Mouse (Mus musculus) kidney, adult 18-20 months (tissue): ENCODE results near the gene Farp1.

Experiments
- DNase-seq: peaks from one replicate; pipeline ENCODE4 v3.0.0; 2021

The Farp1 gene

GRCm38 (mm10) chr14:121279106-121279505 is 244.1 kb downstream of the Farp1 start:
- peak; percentile 84 for DNase-seq

- DNase-seq, result peak; percentile 40
These were observed 245.8 kb downstream of the Farp1 start for GRCm38 (mm10) chr14:121280601-121281335.

DNA sequence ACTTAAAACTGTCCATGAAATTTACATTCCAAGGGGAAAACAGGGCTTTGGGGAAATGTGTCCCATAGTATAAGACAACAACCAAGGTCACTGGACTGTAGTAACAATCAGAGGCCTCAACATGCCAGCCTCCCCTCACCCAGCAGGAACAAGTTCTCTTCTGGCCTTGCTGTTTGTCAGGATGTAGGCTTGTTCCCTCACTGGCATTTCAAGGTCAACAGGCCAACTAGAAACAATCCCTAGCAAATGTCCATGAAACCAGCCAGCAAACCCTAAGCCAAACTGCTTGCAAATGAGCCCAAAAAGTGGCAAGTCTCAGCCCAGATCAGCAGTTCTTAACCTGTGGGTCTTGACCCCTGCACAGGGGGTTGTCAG is 246.3 kb downstream of the Farp1 start:
- DNase-seq, result no peak

DNA sequence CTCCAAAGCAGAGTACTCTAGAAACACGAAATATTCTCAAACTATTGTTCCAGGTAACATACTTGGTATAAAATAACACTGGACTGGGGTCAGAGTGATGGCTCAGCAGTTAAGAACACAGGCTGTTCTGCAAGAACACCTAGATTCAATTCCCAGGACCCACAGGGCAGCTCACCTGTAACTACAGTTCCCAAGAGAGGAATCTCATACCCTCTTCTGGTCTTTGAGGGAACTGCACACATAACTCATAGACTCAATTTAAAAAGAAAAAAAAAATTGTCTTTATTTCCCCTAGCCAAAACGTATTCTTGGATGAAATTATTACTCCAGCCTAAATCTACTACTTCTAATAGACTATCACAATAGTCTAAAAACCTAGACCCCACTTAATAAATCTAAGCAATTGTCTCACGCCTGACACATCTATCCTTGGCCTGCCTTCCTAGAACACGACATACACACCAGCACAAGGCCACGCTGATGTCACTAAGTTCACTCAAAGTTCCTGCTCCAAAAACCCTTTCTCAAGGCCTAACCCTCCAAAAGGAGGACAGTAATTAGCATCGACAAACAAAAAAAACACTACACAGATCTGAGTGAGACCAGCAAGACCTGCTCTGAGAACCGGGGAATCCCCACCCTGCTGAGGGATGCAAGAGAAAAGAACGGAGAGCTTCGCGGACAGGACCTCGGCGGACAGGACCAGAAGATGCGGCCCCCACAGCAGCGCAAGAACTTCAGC is 250.6 kb downstream of the Farp1 start:
- no peak for DNase-seq

DNA sequence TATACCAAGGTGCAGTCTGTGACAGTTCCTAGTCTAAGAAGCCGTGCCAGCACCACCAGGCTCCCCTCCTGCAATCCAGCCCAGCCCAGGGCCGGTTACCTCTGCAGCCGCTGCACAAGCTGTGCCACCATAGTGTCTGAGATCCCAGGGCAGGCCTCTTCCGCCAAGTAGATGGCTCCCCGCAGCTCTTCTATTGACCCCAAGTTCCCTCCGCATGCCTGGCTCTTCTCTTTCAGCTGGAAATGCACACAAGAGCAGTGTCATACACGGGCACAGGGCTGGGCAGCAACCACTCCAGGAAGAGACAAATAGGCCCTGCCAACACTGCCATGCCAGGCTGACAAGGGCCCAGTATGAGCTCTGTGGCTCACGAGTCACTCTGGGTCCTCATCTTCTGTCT is 256.9 kb downstream of the Farp1 start:
- no peak for DNase-seq

DNA sequence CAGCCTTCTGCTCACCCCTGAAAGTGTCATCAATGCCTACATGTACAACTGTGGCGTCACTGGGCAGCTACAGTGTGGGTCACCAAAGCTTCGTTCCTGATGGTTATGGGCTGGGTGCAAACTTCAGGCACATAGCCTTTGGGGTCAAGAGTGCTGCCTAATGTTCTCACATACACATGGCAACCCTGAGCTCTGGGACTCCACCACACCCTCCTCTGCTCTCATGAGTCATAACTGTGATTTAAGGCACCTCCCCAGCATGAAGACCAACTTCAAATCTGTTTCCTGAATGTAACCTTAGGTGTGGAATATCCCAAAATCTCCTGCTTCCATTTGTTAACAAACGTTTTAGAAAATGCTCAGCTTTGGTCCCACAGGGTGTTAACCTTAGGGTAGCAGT is 257.4 kb downstream of the Farp1 start:
- no peak for DNase-seq

GRCm38 (mm10) chr14:121294484-121294883 is 259.5 kb downstream of the Farp1 start:
- DNase-seq, result no peak

DNA sequence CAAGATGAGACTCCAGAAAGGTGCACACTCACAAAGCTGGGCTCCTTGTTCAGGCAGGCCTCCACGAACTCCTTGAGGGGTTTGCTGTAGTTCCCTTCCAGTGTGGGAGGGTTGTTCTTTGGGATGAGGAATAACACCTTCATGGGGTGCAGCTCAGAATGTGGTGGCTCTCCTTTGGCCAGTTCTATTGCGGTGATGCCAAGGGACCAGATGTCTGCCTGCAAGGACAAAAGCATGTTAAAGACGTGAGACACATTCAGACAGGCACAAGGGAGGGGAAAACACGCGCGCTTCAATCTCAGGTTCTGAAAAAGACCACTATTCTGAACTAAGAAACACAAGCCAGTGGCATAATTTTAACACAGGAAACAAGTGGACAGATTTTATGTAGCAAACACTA is 262.1 kb downstream of the Farp1 start:
- DNase-seq, result no peak

DNA sequence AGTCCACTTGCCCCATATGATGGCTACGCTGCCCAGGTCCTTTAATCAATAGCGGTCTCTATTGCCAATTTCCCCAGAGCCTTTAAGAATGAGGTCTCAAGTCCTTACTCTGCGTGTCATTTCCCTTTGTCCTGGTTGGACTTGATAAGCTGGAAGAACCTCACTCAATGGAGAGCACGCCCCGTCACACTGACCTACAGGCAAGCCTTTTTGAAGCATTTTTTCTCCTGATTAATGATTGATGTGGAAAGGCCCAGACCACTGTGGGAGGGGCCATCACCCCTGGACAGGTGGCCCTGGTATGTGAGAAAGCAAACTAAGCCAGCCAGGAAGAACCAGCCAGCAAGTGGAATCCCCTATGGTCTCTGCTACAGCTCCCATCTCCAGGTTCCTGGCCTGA is 263.5 kb downstream of the Farp1 start:
- DNase-seq, result peak; percentile 70

DNA sequence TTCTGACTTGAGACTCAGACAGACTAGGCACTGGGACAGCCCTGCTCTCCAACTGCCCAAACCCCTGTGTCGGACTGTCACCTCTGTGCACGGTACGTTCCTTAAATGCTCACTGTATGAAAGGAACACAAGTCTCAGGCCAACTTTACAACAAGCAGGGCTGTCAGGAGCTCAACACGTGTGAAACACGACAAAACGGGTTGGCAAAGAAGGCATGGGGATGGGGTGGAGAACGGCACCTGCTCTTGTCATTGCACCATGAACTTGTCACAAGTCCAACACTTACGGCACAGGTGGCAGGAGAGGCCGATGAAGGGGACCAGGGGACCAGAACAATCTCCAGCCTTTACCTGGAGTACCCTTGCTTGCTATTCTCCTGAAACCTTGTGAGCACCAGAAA is 264.1 kb downstream of the Farp1 start:
- no peak for DNase-seq

- DNase-seq, result no peak
These were observed 269.5 kb downstream of the Farp1 start for GRCm38 (mm10) chr14:121304523-121304922.

- no peak for DNase-seq
These were observed 270.5 kb downstream of the Farp1 start for GRCm38 (mm10) chr14:121305316-121306064.

- DNase-seq, result no peak
These were observed 274.9 kb downstream of the Farp1 start for GRCm38 (mm10) chr14:121309909-121310308.

DNA sequence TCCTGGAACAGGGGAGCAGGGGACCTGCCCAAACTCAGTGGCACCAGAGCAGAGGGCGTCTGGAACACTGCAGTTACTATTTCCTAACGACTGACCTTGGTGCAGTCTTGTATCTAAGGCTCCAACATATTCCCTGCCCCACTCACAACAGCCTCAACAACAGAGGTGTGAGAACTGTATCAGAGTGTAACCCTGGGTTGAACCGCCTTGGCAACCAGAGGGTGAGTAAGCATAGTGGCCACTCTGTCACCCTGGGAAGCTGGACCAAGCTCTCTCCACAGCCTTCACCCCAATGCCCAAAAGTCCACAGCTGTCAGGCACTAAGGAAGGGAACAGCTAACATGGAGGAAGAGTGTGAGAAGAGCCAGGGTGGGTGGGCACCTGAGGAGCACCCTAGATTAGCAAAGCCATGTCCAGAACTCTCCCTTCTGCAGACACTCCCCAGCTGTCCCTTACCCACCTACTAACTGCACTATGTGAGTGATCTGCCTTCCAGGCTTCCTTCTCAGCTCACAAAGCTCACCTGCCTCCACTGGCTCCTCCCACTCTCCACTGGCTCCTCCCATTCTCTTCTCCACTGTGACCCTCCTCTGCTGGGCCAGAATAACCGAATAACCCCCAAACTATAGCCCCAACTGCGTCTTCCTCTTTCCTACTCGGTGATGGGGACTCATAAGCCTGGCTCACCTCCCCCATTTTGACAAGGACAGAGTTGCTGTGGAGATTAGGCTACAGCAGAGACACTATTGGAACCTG is 275.5 kb downstream of the Farp1 start:
- DNase-seq, result no peak

DNA sequence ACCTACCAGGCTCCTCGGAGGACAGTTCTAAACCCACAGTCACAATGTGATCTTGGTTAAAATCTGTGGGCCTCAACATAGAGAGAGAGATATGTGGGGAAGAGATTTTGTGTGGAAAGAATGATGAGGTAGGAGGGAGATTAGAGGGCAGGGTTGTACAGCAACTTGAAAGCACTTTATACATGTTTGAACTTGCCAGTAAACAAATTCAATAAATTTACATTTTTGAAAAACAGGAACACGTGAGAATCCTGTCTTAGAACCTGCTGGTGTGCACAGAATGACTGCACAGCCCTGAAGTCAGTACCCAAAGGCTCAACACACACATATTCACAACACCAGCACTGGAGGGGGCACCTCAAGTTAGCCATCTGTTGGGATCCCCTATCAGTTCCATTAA is 276.1 kb downstream of the Farp1 start:
- DNase-seq, result no peak

DNA sequence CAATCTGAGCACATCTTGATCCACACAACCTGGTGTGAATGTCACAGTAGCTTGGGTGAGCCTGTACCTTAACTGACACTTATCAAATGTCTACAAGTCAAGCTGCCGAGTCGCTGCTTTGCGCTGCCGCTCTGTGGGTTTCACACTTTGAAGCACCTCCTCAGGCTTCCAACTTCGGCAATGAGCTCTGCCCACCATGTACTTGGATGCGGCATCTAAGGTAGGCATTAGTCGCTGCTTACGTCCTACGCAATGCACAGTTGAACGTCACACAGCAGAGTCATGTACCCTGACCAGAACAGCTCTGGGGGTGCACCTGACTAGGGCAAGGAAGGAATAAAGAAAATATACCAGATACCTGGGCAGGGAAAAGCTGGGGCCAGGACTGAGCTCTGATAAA is 278.3 kb downstream of the Farp1 start:
- no peak for DNase-seq

DNA sequence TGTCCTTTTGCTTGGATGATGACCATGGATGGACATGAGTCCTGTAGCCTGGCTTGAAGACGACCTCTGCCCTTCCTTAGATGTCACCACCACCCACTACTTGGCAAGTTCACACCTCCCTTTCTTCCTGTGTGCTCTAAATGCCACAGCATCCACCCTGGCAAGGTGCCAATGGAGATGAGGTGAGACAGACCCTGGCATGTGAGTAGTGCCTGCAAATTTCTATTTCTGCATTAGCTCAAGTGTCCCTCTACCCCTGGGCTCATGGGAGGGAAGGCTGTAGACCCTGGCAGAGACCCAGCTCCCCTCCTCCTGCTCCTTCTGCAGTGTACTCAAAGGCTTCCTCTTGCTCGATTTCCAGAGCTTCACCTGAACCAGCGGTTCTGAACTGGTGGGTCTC is 279.9 kb downstream of the Farp1 start:
- DNase-seq, result no peak

DNA sequence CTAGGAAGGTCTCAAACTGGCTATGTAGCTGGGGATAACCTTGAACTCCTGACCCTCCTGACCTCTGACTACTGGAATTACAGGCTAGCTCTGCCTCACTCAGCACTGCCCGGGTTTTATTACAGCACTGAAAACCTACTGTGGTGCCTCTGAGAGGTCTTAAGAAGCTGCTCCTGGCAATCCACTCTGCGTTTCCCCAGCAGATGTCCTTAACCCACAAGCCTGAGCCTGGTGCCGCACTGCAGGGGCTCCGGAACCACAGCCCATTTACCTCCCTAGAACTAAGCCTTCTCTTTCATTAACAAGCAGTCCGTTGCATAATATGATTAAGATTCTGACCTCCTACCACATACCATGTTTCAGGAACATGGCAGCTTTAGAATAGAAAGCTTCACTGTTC is 281.1 kb downstream of the Farp1 start:
- no peak for DNase-seq

- DNase-seq, result no peak
These were observed 281.8 kb downstream of the Farp1 start for GRCm38 (mm10) chr14:121316631-121317311.

DNA sequence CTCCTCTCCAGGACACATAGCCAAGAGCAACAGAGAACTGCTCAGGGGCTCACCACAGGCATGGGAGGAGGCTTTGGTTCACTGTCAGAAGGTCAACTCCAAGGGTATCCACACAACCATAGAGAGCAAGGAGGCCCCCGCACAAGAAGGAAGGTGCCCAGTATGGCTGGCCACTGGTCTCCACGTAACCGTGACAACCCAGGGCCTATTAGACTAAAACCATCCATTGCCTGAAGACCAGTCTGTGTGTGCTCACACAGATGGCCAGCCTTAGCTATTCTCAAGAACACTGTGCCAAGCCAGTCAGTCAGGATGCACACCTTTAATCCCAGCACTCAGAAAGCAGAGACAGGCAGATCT is 282.3 kb downstream of the Farp1 start:
- DNase-seq, result no peak

DNA sequence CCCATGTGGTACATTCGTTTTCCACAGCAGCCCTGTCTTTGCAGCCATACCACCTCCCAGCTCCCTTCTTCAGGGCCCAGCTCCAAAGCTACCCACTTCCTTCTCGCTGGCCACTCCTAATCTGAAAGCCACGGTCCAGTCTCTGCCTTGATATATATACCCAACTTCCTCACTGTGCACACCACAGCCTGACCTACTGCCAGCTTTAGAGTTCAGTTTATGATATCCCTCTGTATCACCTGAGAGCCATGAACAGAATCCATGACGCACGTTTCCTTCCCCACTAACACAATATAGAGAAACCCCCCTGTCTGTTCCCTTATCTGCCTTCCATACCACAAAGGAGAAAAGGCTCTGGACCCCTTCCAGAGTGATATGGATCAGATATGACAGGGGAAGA is 283.4 kb downstream of the Farp1 start:
- no peak for DNase-seq

DNA sequence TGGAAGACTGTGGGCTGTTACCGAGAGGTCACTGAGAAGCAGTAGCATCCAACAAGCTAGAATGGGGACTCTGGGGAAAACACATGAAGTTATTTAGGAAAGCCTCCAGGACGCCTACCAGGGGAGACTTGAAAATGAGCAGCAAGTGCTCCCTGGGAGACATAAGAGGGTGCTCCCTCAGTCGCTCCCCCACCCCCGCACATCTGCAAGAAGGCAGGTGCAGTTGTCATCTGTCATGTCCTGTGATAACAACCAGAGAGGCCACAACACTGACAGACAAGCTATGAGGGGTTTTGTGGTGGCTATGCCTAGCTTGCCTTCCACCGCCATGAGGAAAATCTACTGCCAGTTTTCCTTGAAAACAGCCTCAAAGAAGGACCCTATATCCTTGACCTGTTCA is 287.1 kb downstream of the Farp1 start:
- DNase-seq, result no peak

GRCm38 (mm10) chr14:121322641-121323040 is 287.6 kb downstream of the Farp1 start:
- DNase-seq, result no peak
